Mouse (Mus musculus) liver, embryonic 11.5 days (tissue): ENCODE data around the gene Rab37. TPM values are rescaled to one million over a fixed set of nuclear protein-coding genes. Genes with fewer than 3 reads are reported as not detected.

Source experiments
- ATAC-seq: fragments of 200-750 bp; cut with Nextera tagmentation; replicated peaks from 2 replicates; pipeline ENCODE4 v1.8.0; 2017; ENCODE audit warnings: moderate number of reproducible peaks, mild to moderate bottlenecking, moderate TSS enrichment, moderate library complexity; ENCODE audit not compliant: low FRiP score
- DNase-seq: peaks from one replicate; pipeline ENCODE4 v3.0.0-alpha.2; 2017; ENCODE audit warnings: low spot score
- H3K27ac ChIP-seq: fragments of 300-500 bp; sonication (generic); 2 replicates; pipeline ENCODE4 v1.5.1; 2014; ENCODE audit warnings: mild to moderate bottlenecking, low read depth, low read length, control low read depth
- H3K27me3 ChIP-seq: fragments of 300-500 bp; sonication (generic); replicated peaks from 2 replicates; pipeline ENCODE4 v1.6.1; 2014; ENCODE audit warnings: low read length, mixed read lengths; ENCODE audit not compliant: control insufficient read depth, insufficient read depth
- H3K36me3 ChIP-seq: fragments of 300-500 bp; sonication (generic); 2 replicates; pipeline ENCODE4 v1.6.1; 2014; ENCODE audit warnings: mild to moderate bottlenecking, low read length, moderate library complexity, mixed read lengths; ENCODE audit not compliant: control insufficient read depth, insufficient read depth
- H3K4me1 ChIP-seq: fragments of 300-500 bp; sonication (generic); replicated peaks from 2 replicates; pipeline ENCODE4 v1.6.1; 2014; ENCODE audit warnings: low read length, mixed read lengths; ENCODE audit not compliant: control insufficient read depth, insufficient read depth
- H3K4me2 ChIP-seq: fragments of 300-500 bp; sonication (generic); 2 replicates; pipeline ENCODE4 v1.6.1; 2014; ENCODE audit warnings: mild to moderate bottlenecking, control low read depth, moderate library complexity
- H3K4me3 ChIP-seq: fragments of 300-500 bp; sonication (generic); 2 replicates; pipeline ENCODE4 v1.5.1; 2014; ENCODE audit warnings: low read depth, low read length, control low read depth
- H3K9ac ChIP-seq: fragments of 300-500 bp; sonication (generic); 2 replicates; pipeline ENCODE4 v1.6.1; 2014; ENCODE audit warnings: low read depth, low read length, control low read depth
- H3K9me3 ChIP-seq: fragments of 300-500 bp; sonication (generic); 2 replicates; pipeline ENCODE4 v1.6.1; 2016; ENCODE audit warnings: low read length, inconsistent platforms, mixed read lengths; ENCODE audit not compliant: control insufficient read depth
- WGBS: fragments of 180-500 bp; shearing (Covaris S2); extraction: QIAGEN DNeasy Blood & Tissue Kit; methylation state at CpG from one replicate; pipeline ENCODE4 v1.1.7; 2014; 5-methylcytosine and 5-hydroxymethylcytosine counted together
- polyA plus RNA-seq: library from polyadenylated mRNA; unstranded; fragments of >200 nt; fragmentation: Nextera tagmentation; extraction: Ambion mirVana; gene quantifications from 2 replicates; pipeline ENCODE4 v1.2.1, GENCODE M21; 2014

Gene Rab37
- polyA plus RNA-seq, 1 experiment from 2014 or later, result 6.3 TPM

DNA sequence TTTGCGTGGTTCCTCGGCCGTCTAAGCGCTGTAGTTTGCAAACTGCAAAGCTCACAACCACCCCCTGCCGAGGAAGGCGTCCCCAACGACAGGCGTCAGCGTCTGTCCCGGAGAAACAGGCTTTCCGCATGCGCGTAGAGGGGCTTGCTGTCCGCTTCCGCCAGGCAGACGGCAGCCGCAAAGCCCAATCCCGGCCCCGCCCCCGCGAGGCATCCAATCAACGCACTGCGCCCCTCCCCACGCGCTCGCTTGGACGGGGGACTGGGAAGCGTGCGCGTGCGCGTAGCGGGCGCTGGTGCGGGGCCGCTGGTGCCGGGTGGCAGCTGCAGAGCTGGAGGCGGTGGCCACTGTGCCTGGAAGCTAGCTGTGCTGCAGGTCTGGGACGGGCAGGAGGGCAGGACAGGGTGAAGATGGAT is 96.0 kb downstream of the Rab37 start, which contains the start of gene Tmem104:
Gene Tmem104, plus strand, starts transcription at position 264 of the 416 bp plus-strand sequence.
- H3K27ac ChIP-seq, result peak within 1 kb of the TSS; percentile 60
- peak within 1 kb of the TSS; percentile 80 for H3K9ac ChIP-seq
- under 1% methylated on average over 39 of the region's 39 CpGs for WGBS
- ATAC-seq (peak; percentile 89), DNase-seq (peak; percentile 99)
- peaks cover 2% of the 10 kb centered on the region; the same call in 1 of the 2 replicates for H3K36me3 ChIP-seq
- H3K9me3 ChIP-seq, result no peaks in the 10 kb centered on the region
- H3K4me2 ChIP-seq, result peak within 1 kb of the TSS; percentile 98
- peak within 1 kb of the TSS; percentile 80 for H3K4me3 ChIP-seq
- no peaks in the 10 kb centered on the region for H3K27me3 ChIP-seq
- peaks cover 33% of the 10 kb centered on the region for H3K4me1 ChIP-seq

DNA sequence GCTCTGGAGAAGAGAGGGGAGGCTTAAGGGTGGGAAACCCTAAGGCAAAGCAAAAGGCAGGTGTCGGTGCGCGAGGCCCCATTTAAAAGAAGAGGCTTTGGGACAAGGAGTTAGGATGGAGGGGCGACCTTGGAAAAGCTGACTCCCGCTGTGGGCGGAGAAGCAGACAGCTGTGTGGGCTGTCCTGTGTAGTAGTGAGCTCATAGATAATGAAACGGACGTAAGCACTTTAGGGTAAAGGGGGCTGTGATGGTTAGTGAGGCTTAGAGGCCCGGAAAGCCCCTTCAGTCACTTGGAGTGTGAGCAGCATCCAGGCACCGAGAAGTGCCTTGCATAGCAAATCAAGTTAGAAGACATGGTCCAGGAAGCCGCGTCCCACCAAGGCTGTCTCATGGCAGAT is 96.5 kb downstream of the Rab37 start, which contains the start of gene Nat9:
Gene Nat9, minus strand, starts transcription at position 167 of the 400 bp plus-strand sequence.
- Histone ChIP-seq H3K36me3 (peaks cover 2% of the 10 kb centered on the region; the same call in 1 of the 2 replicates), H3K27me3 (no peaks in the 10 kb centered on the region), H3K4me3 (peak within 1 kb of the TSS; percentile 80), H3K27ac (peak within 1 kb of the TSS; percentile 60), H3K9ac (peak within 1 kb of the TSS; percentile 80), H3K4me2 (peak within 1 kb of the TSS; percentile 98), H3K9me3 (no peaks in the 10 kb centered on the region), H3K4me1 (peaks cover 37% of the 10 kb centered on the region)
- no peak for DNase-seq
- 7% methylated on average over 12 of the region's 12 CpGs for WGBS
- ATAC-seq, result peak; percentile 34; the same call in 1 of the 2 replicates

DNA sequence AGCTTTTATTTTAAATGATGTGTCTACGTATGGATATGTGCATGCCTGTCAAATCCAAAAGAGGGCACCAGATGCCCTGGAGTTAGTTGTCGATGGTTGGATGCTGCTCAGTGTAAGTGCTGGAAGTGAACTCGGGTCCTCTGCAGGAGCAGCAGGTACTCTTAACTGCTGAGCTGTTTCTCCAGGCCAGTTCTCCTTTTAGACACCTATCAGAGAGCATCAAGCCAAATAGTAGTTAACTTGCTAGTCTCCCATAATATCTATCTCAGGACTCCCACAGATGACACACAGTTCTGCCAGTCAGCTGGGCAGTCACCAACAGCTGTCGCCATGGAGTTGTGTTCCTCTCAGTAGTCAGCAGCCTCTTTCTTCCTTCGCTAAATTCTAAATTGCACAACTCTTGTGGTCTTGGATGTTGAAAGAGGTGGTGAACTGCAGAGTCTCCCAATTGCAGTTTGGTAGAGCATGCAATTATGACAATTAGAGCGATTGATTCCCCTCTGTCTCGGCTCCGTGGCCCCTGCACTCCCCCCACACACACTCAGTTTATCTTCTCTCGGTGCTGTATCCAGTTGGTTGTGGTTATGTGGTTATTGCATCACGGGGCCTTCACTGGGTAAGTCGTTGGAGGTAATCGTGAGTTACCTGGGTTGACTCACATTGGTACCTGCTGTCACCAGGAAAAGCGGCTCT is 97.5 kb downstream of the Rab37 start:
- no peak overlapping the region; the same call in 1 of the 2 replicates for H3K9ac ChIP-seq
- H3K4me2 ChIP-seq, result peak overlapping the region; percentile 98

DNA sequence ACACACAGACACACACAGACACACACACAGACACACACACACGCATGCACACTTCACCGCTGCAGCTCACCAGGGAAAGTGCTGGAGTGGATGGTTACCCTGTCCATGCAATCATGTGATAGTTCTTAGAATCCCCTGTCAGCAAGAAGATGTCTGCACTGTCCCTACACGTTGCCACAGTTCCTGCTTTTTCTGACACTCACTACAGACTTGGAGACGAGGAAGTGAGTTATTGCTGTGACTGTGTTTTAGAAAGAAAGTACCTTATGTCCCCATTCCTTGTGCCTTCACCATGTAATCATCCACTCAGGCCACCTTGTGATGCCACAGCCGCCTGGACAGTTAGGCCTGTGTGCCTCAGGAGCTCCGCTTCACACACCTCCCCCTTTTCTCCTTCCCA is 98.1 kb downstream of the Rab37 start:
- no peak for ATAC-seq
- Histone ChIP-seq H3K4me3 (no peak overlapping the region), H3K9me3 (no peaks in the 10 kb centered on the region), H3K27ac (peak overlapping the region; percentile 29; the same call in 1 of the 2 replicates), H3K27me3 (no peaks in the 10 kb centered on the region), H3K36me3 (peaks cover 2% of the 10 kb centered on the region; the same call in 1 of the 2 replicates), H3K9ac (no peak overlapping the region), H3K4me1 (peaks cover 37% of the 10 kb centered on the region), H3K4me2 (peak overlapping the region; percentile 98; the same call in 1 of the 2 replicates)
- WGBS, result 73% methylated on average over 6 of the region's 6 CpGs
- no peak for DNase-seq

More for the DNA sequence above, 97.5 kb downstream of the Rab37 start:
- H3K9me3 ChIP-seq, result no peaks in the 10 kb centered on the region
- DNase-seq (no peak), ATAC-seq (no peak)
- no peaks in the 10 kb centered on the region for H3K27me3 ChIP-seq
- peak overlapping the region; percentile 29; the same call in 1 of the 2 replicates for H3K27ac ChIP-seq
- 50% methylated on average over 13 of the region's 13 CpGs for WGBS
- H3K36me3 ChIP-seq, result peaks cover 2% of the 10 kb centered on the region; the same call in 1 of the 2 replicates
- peaks cover 37% of the 10 kb centered on the region for H3K4me1 ChIP-seq
- H3K4me3 ChIP-seq, result peak overlapping the region; percentile 80; the same call in 1 of the 2 replicates

DNA sequence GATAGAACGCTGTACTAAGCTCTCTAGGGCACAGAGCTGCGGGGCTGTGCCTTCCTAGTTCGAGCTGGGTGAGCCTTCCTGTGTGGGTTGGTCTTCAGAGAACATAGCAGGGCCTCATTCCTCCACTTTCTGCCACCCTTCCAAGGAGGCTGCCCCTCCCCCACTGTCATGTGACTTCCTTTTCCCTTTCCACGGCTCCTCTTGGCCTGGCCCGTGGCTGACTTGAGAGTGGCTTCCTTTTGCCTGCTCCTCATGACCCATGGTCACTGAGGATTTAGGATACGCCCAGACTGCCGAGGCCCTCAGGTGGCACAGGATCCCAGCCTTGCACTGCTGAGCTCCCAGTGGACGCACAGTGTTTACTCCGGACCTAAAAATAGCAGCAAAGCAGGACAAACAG is 100.9 kb downstream of the Rab37 start:
- no peak overlapping the region for H3K4me3 ChIP-seq
- H3K4me2 ChIP-seq, result peak overlapping the region; percentile 42
- H3K4me1 ChIP-seq, result peaks cover 43% of the 10 kb centered on the region
- peak overlapping the region; percentile 16; the same call in 1 of the 2 replicates for H3K27ac ChIP-seq
- 36% methylated on average over 9 of the region's 9 CpGs for WGBS
- peaks cover 2% of the 10 kb centered on the region; the same call in 1 of the 2 replicates for H3K36me3 ChIP-seq
- peak; percentile 69 for DNase-seq
- H3K9ac ChIP-seq, result no peak overlapping the region
- ATAC-seq, result 0 out of 2 replicates have a peak, but pooled peaks have one; percentile 4
- H3K27me3 ChIP-seq, result no peaks in the 10 kb centered on the region
- H3K9me3 ChIP-seq, result no peaks in the 10 kb centered on the region

DNA sequence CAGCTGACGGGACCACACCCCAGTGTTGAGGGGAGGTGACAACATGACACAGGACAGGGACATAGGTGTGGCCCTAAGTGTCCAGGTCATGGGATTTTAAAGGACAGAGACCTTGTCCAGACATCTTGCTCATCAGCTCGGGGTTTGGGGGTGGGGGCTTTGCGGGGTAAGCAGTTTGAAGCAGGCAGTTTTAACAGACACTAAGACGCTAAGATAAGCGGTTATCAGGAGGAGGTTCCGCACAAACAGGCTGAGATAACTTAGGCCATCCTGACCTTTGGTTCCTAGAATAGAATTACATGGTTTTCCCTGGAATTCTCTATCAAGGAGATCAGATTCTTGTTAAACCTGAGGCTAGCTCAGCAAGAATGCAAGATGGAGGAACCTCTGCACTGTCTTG is 103.5 kb downstream of the Rab37 start:
- Histone ChIP-seq H3K9me3 (no peaks in the 10 kb centered on the region), H3K4me1 (peaks cover 30% of the 10 kb centered on the region), H3K36me3 (peaks cover 2% of the 10 kb centered on the region; the same call in 1 of the 2 replicates), H3K4me3 (no peak overlapping the region), H3K4me2 (peak overlapping the region; percentile 13; the same call in 1 of the 2 replicates), H3K27ac (no peak overlapping the region), H3K9ac (no peak overlapping the region), H3K27me3 (no peaks in the 10 kb centered on the region; the same call in 1 of the 2 replicates)
- ATAC-seq (0 out of 2 replicates have a peak, but pooled peaks have one; percentile 28), DNase-seq (no peak)
- 30% methylated on average over 6 of the region's 6 CpGs for WGBS

DNA sequence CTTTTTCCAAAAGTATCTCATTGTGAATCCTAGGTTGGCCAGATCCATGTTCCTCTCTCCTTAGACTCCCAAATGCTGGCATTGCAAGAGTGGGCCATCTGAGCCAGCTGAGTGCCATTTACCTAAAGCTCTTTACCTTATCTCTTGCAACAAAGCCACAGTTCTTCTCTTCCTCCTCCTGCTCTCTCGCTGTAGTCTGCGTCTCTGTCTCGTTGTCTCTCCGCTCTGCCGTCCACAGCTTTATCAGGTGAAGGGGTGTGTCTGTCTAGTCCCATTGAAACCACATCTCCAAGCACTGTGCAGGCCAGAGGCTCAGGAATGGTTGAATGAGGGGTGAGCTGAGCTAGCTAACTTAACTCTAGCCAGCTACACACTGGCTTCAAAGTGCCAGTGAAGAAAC is 104.7 kb downstream of the Rab37 start:
- H3K4me3 ChIP-seq, result no peak overlapping the region
- no peak overlapping the region for H3K9ac ChIP-seq
- ATAC-seq (peak; percentile 78), DNase-seq (no peak)
- no peaks in the 10 kb centered on the region for H3K36me3 ChIP-seq
- 27% methylated on average over 5 of the region's 5 CpGs for WGBS
- peak overlapping the region; percentile 41 for H3K4me2 ChIP-seq
- H3K4me1 ChIP-seq, result peaks cover 30% of the 10 kb centered on the region
- no peaks in the 10 kb centered on the region; the same call in 1 of the 2 replicates for H3K27me3 ChIP-seq
- H3K9me3 ChIP-seq, result no peaks in the 10 kb centered on the region
- no peak overlapping the region for H3K27ac ChIP-seq

DNA sequence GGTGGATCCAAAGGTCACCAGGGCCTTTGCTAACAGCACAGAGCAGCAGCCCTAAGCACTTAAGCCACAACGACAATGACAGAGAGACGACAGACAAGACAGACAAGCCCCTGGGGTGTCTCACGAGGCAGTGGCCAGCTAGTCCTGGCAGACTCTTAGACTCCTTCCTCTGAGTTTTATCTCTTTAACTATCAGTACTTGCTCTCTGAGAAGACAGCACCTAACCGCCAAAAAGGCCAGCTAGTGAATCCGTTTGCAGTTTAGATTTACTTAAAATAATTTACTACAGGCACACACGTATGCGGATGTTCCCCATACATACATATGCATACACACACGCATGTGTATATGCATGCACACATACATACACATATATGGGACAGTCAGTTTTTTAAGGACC is 106.3 kb downstream of the Rab37 start:
- Histone ChIP-seq H3K27ac (no peak overlapping the region), H3K4me2 (no peak overlapping the region), H3K4me1 (peaks cover 22% of the 10 kb centered on the region), H3K4me3 (no peak overlapping the region), H3K9ac (no peak overlapping the region), H3K36me3 (peaks cover 2% of the 10 kb centered on the region; the same call in 1 of the 2 replicates), H3K9me3 (no peaks in the 10 kb centered on the region), H3K27me3 (no peaks in the 10 kb centered on the region; the same call in 1 of the 2 replicates)
- no peak for ATAC-seq
- WGBS, result 74% methylated on average over 8 of the region's 8 CpGs
- no peak for DNase-seq
